Mouse (Mus musculus): ENCODE measurements around the gene Cpeb2.

GRCm38 (mm10) chr5:43185478-43185877, 47.5 kb upstream of the Cpeb2 start:
- TF ChIP-seq EP300 (optimal IDR thresholded peaks at IDR 0.05) = no peak
- no peak for TF ChIP-seq CTCF (IDR thresholded peaks at IDR 0.05; ENCODE audit: low read depth)
